Mouse (Mus musculus): ENCODE measurements around the gene Acp7.
A peak's percentile ranks its signal among the peaks of the same experiment; 100 is the strongest.

The Acp7 gene

DNA sequence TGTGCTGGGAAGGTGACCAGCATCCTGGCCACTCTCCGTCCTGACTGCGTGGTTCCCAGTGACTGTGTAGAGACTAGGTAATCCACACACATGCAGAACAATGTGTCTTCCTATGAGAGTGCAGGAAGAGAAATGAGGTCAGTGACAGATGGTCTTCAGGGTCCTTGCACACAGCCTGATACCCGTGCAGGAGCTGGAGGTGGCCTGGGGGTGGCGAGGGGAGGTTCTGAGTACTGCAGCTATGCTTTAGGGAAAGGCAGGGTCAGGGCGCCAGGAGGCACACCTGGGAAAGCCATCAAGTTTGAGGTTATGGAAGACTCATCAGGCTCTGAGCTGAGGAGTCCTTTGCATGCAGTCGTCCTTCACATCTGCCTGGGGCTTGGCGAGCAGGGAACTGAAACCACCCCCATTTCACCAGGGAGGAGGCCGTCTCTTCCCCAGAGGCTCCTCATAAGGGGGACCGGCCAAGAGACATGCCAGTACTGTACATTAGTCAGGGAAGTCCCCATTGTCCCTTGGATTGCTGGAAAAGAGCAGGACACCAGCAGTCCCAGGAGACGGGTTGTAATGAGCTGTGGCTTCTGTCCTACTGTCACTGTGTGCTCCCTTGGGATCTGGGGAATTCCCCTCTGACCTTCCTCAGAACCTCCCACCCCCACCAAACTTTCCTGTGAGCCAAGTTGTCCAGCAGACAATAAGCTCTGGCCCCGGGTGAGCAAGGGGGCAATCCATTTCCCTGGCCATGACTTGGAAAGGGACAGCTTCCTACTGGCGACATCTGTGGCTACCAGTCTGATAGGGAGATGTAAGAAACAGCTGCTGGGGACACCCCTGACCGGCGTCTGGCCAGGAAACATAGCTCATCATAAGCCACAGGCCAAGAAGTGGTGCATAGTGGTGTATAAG is 37.7 kb downstream of the Acp7 start:
- H3K27me3 ChIP-seq (ENCODE audit: control insufficient read depth, insufficient read depth, low read length, poor library complexity, severe bottlenecking) = no peaks in the 10 kb centered on the region
- no peaks in the 10 kb centered on the region for H3K36me3 ChIP-seq (ENCODE audit: control insufficient read depth, insufficient read depth, low read length, poor library complexity, severe bottlenecking)
- DNase-seq (ENCODE audit: low read depth, low spot score) = peak; percentile 62

GRCm38 (mm10) chr7:28591862-28592261 is 39.3 kb downstream of the Acp7 start:
- Histone ChIP-seq H3K36me3 (ENCODE audit: control insufficient read depth, insufficient read depth, low read length, poor library complexity, severe bottlenecking) (no peaks in the 10 kb centered on the region), H3K27me3 (ENCODE audit: control insufficient read depth, insufficient read depth, low read length, poor library complexity, severe bottlenecking) (no peaks in the 10 kb centered on the region)
- DNase-seq (ENCODE audit: low read depth, low spot score) = no peak

DNA sequence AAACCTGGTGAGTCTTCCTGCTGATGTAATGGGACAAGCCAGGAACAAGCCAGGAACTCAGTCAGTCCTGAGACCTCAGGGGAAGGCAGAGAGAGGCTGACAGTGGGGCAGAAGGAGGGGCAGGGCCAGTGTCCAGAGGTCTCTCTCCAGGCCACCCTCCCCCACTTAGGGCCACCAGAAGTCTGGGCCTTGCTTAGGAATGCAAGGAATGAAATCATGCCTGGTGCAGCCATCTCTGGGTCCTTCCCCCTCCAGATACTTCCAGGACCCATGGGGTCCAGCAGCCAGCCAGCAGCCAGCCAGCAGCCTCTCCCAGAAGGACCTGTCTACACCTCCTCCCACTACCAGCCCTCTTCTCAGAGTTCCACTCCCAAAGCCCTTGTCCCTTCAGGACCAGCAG is 43.5 kb downstream of the Acp7 start:
- H3K27me3 ChIP-seq (ENCODE audit: control insufficient read depth, insufficient read depth, low read length, poor library complexity, severe bottlenecking) = no peaks in the 10 kb centered on the region
- DNase-seq (ENCODE audit: low read depth, low spot score) = no peak
- H3K36me3 ChIP-seq (ENCODE audit: control insufficient read depth, insufficient read depth, low read length, poor library complexity, severe bottlenecking) = no peaks in the 10 kb centered on the region

- no peak for DNase-seq (ENCODE audit: low read depth, low spot score)
- Histone ChIP-seq H3K27me3 (ENCODE audit: control insufficient read depth, insufficient read depth, low read length, poor library complexity, severe bottlenecking) (no peaks in the 10 kb centered on the region), H3K36me3 (ENCODE audit: control insufficient read depth, insufficient read depth, low read length, poor library complexity, severe bottlenecking) (no peaks in the 10 kb centered on the region)
These were observed 44.3 kb downstream of the Acp7 start for GRCm38 (mm10) chr7:28586663-28587411.

DNA sequence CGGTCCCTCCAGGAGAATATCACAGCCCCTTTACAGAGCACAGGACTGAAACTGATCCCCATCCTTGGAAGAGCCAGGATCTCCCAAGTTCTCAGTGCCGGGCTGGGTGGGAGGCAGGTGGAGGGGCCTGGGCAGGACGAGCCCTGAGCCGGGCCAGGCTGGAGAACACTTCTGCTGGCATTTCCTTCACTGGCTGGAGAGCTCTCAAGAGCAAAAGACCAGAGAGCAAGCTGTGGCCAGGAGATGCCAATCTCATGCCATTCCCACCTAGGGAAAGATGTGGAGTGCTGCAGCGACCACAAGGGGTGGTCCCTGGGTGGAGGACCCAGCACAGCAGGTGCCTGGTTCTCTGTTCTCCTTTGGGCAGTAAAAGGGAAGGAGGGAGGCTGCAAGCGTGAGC is 46.1 kb downstream of the Acp7 start:
- H3K36me3 ChIP-seq (ENCODE audit: control insufficient read depth, insufficient read depth, low read length, poor library complexity, severe bottlenecking) = no peaks in the 10 kb centered on the region

GRCm38 (mm10) chr7:28584468-28584867 is 46.7 kb downstream of the Acp7 start:
- H3K27me3 ChIP-seq (ENCODE audit: control insufficient read depth, insufficient read depth, low read length, poor library complexity, severe bottlenecking) = no peaks in the 10 kb centered on the region
- no peak for DNase-seq (ENCODE audit: low read depth, low spot score)
- H3K36me3 ChIP-seq (ENCODE audit: control insufficient read depth, insufficient read depth, low read length, poor library complexity, severe bottlenecking) = no peaks in the 10 kb centered on the region; the same call in 1 of the 2 replicates

More for the DNA sequence above, 46.1 kb downstream of the Acp7 start:
- no peak for DNase-seq (ENCODE audit: low read depth, low spot score)
- H3K27me3 ChIP-seq (ENCODE audit: control insufficient read depth, insufficient read depth, low read length, poor library complexity, severe bottlenecking) = no peaks in the 10 kb centered on the region

GRCm38 (mm10) chr7:28583570-28584344 is 47.4 kb downstream of the Acp7 start:
- no peaks in the 10 kb centered on the region; the same call in 1 of the 2 replicates for H3K36me3 ChIP-seq (ENCODE audit: control insufficient read depth, insufficient read depth, low read length, poor library complexity, severe bottlenecking)
- DNase-seq (ENCODE audit: low read depth, low spot score) = no peak
- H3K27me3 ChIP-seq (ENCODE audit: control insufficient read depth, insufficient read depth, low read length, poor library complexity, severe bottlenecking) = no peaks in the 10 kb centered on the region

DNA sequence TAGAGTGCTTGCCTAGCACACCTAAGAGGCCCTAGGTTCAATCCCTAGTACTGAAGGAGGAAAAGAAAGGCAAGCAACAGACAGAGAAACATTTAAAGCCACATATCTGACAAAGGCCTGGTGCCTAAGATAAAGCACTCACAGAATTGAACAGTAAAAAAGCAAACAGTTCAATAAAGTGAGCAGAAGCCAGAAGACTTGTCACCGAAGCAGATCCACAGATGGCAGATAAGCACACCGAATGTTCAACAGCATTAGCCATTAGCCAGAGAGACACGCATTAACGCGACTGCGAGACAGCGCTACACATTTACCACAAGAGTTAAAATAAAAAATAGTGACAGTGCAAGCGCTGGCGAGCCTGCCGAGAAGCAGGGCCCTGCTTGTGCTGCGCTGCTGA is 48.3 kb downstream of the Acp7 start:
- Histone ChIP-seq H3K36me3 (ENCODE audit: control insufficient read depth, insufficient read depth, low read length, poor library complexity, severe bottlenecking) (no peaks in the 10 kb centered on the region; the same call in 1 of the 2 replicates), H3K27me3 (ENCODE audit: control insufficient read depth, insufficient read depth, low read length, poor library complexity, severe bottlenecking) (no peaks in the 10 kb centered on the region)
- no peak for DNase-seq (ENCODE audit: low read depth, low spot score)

DNA sequence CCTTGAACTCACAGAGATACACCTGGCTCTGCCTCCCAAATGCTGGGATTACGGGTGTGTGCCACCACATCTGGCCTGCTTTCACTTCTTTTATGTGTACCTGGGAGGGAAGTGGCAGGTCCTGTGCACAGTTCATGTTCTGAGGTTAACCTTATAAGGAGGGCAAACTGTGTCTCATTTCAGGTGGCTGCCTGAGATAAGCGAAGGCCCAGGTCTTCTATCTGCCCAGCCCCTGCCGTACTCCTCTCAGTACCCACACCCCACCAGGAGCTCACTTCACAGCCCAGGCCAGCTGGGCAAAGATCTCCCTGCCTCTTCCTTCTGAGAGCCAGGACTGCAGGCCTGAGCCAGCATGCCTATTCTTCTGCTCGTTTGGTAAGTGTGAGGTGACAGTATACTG is 49.4 kb downstream of the Acp7 start:
- Histone ChIP-seq H3K36me3 (ENCODE audit: control insufficient read depth, insufficient read depth, low read length, poor library complexity, severe bottlenecking) (no peaks in the 10 kb centered on the region; the same call in 1 of the 2 replicates), H3K27me3 (ENCODE audit: control insufficient read depth, insufficient read depth, low read length, poor library complexity, severe bottlenecking) (no peaks in the 10 kb centered on the region)
- no peak for DNase-seq (ENCODE audit: low read depth, low spot score)

DNA sequence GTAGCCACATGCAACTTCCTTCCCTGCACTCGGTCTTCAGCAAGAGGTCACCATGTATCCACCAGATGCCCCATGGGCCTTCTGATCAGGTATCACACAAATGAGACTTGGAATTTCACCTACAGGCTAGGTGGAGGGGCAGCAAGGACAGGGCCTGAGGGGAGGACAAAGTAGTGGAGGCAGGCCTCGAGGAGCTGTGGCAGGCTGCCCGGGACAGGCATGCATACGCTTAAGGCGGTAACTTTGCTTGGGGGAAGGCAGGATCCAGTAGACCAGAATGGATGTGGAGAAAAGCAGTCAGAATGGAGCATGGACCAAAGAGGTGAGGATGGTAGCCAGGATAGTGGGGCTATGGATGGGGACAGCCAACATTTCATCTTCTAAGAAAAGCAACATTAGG is 51.3 kb downstream of the Acp7 start:
- DNase-seq (ENCODE audit: low read depth, low spot score) = no peak
- H3K27me3 ChIP-seq (ENCODE audit: control insufficient read depth, insufficient read depth, low read length, poor library complexity, severe bottlenecking) = no peaks in the 10 kb centered on the region
- no peaks in the 10 kb centered on the region; the same call in 1 of the 2 replicates for H3K36me3 ChIP-seq (ENCODE audit: control insufficient read depth, insufficient read depth, low read length, poor library complexity, severe bottlenecking)

DNA sequence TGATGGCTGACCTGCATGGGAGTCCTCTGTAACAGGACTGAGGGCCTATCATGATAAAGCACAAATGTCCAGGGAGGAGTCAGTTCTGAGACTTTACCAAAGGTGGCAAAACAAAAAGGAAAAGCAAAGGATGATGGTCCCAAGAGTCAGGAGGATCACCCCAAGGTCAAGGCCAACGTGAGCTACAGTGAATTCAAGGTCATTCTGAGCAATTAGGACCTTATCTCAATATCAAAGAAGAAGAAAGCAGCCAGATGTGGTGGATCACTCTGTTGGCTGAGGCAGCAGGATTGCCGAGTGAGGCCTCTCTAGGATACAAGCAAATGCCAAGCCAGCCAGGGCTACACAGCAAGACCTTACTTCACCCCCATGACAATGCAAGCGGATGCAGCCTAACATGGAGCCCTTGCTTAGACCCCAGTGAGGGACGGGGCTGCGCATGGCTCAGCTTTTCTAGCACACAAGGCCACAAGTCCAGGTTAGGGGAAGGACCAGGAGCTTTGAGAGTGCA is 52.5 kb downstream of the Acp7 start:
- no peak for DNase-seq (ENCODE audit: low read depth, low spot score)
- no peaks in the 10 kb centered on the region for H3K27me3 ChIP-seq (ENCODE audit: control insufficient read depth, insufficient read depth, low read length, poor library complexity, severe bottlenecking)
- no peaks in the 10 kb centered on the region; the same call in 1 of the 2 replicates for H3K36me3 ChIP-seq (ENCODE audit: control insufficient read depth, insufficient read depth, low read length, poor library complexity, severe bottlenecking)

DNA sequence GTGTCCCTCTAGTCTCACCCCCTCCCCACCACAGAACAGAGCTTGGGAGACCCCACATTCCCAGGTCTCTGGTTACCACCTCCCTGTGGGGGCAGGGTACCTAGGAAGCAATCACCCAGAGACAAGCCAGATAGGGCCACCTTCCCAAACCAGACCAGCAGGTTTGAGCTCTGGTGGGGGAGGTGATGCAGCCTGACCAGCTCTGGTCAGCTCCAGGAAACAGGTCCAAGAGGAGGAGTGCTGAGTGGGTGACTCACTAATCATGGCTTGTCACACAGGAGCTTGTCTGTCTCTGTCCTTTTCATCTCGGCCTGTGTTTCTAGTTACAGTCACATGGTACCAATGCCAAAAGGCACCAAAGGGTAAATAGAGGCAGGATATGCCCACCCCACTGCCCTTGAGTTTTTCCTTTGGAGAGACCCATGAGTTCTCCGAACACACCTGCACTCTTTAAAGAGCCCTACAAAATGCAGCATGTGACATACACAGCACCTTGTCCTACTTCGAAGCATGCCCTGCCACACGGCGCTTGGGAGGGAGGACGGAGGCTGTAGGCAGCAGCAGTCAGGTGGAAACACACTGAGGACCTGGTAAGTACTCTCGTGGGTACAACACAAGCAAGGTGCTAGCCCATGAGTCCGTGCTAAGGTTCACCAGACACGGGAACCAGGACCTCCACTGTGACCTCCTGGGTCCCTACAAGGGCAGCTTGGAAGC is 53.1 kb downstream of the Acp7 start:
- Histone ChIP-seq H3K27me3 (ENCODE audit: control insufficient read depth, insufficient read depth, low read length, poor library complexity, severe bottlenecking) (no peaks in the 10 kb centered on the region), H3K36me3 (ENCODE audit: control insufficient read depth, insufficient read depth, low read length, poor library complexity, severe bottlenecking) (no peaks in the 10 kb centered on the region; the same call in 1 of the 2 replicates)
- no peak for DNase-seq (ENCODE audit: low read depth, low spot score)

DNA sequence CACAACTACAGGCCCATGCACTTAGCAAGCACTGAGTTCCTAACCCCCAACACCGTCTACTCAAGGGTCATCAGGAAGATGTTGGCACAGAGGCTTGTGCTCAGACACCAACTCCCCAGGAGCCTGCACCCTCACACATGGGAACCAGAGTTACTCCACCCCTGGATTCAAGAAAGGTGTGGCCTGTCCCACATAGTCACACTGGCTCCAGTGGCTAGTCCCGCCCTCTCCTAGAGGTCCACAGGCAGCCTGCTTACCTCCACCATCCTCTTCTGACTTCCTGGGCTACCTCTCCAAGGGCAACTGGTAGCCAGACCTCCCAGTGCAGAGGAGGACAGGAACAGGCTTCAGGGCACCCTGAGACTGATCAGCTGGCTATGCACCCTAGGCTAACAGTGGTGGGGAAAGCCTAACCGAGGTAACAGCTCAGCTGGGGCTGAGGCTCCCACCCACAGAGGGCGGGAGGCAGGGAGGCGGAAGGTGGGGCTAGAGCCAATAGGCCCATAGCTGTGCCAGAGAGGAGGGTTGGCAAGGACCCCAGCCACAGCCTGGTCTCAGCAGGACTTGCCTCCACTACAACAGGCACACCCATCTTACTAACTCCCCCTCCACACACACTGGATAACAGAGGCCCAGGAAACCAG is 54.7 kb downstream of the Acp7 start:
- Histone ChIP-seq H3K27me3 (ENCODE audit: control insufficient read depth, insufficient read depth, low read length, poor library complexity, severe bottlenecking) (no peaks in the 10 kb centered on the region), H3K36me3 (ENCODE audit: control insufficient read depth, insufficient read depth, low read length, poor library complexity, severe bottlenecking) (no peaks in the 10 kb centered on the region; the same call in 1 of the 2 replicates)
- DNase-seq (ENCODE audit: low read depth, low spot score) = no peak

All from splenic B cell, adult 2 months (primary cell).